Mouse (Mus musculus): Measurements from ENCODE around the gene Rnaseh1. TPM values are rescaled to one million over a fixed set of nuclear protein-coding genes. Genes with fewer than 3 reads are reported as not detected.
A peak's percentile ranks its signal among the peaks of the same experiment; 100 is the strongest.

Gene Rnaseh1
- 27.5 and 31.6 TPM in 2 replicates for polyA plus RNA-seq (2014; fragmentation: Nextera tagmentation; extraction: Ambion mirVana)

DNA sequence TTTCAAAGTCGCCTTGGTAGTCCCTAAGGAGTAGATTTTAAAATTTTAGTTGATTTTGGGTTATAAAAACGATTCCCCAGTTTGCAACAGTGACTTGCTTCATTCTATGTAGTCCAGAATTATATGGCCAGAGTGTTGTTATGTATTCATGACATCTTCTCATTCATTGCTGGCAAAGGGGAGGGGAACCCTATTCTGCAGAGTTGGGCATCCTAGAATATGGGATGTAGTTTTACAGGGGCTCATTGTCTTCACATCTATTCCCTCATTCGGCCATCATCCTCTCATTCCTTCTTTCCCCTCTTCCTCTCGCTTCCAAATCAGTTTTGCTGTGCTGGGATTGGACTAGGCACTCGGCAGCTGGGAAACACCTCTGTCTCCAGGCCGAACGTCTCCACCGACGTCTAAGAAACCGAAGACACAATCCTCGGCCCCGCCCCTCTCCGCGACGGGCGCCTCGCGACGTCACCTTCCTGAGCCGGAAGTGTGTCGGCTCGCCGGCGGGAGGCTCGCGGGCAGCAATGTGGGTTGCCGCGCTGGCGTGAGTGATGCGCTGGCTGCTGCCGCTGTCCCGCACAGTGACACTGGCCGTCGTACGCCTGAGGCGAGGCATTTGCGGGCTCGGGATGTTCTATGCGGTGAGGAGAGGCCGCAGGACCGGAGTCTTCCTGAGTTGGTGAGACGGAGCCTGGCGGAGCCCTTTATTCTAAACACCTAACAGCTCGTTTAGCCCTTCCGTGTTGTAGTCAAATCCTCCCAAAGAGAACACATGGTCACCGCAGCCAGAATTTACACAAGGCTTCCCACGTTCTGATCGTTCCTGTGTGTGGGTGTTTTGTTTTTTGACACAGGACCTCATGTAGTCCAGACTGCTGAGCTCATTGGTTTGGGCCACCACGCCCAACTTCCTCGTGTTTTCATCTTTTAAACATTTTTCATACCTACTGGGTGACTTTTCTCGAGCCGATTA lies at the start of gene Rnaseh1:
TSS of gene Rnaseh1 (plus strand) at position 462 of the 970 bp plus-strand sequence.
- Histone ChIP-seq H3K4me3 (ENCODE audit: low read length) (peak within 1 kb of the TSS; percentile 87), H3K4me1 (ENCODE audit: control insufficient read depth, insufficient read depth, low read length) (peaks cover 9% of the 10 kb centered on the region), H3K9ac (ENCODE audit: low read depth, low read length) (peak within 1 kb of the TSS; percentile 75), H3K9me3 (ENCODE audit: control insufficient read depth, low read length) (no peaks in the 10 kb centered on the region), H3K27ac (ENCODE audit: low read depth, low read length) (peak within 1 kb of the TSS; percentile 37; the same call in 1 of the 2 replicates), H3K36me3 (ENCODE audit: control insufficient read depth, insufficient read depth, low read length) (peaks cover 22% of the 10 kb centered on the region; the same call in 1 of the 2 replicates), H3K4me2 (replicated peaks; ENCODE audit: low read depth, low read length) (peak within 1 kb of the TSS; percentile 85), H3K27me3 (ENCODE audit: control insufficient read depth, insufficient read depth, low read length) (no peaks in the 10 kb centered on the region)
- ATAC-seq (ENCODE audit: low FRiP score, low TSS enrichment) = peak; percentile 96
- 2% methylated on average over 52 of the region's 52 CpGs for WGBS

DNA sequence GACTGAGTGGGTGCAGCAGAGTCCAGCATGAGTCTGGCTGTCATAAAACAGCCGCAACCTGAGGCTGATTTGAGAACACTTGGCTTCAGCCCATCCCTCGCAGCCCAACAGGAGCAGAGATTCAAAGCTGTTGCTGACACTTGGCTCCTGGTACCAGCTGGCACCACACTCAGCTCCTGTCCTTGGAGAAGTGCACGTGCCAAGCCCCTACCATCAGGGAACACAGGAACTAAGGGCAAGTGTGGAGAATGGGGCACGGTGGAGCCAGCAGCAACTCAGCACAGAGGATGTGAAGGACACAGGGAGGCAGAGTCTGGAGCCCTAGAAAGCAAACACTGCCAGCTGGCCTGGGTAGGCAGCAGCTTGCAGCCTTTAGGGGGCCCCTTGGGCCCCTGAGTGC lies 47.1 kb upstream of the Rnaseh1 start:
- no peaks in the 10 kb centered on the region for H3K27me3 ChIP-seq (ENCODE audit: control insufficient read depth, insufficient read depth, low read length)
- no peaks in the 10 kb centered on the region for H3K4me1 ChIP-seq (ENCODE audit: control insufficient read depth, insufficient read depth, low read length)
- WGBS = 13% methylated on average over 4 of the region's 4 CpGs
- no peak overlapping the region for H3K4me2 ChIP-seq (replicated peaks; ENCODE audit: low read depth, low read length)
- no peaks in the 10 kb centered on the region for H3K36me3 ChIP-seq (ENCODE audit: control insufficient read depth, insufficient read depth, low read length)
- no peak for ATAC-seq (ENCODE audit: low FRiP score, low TSS enrichment)
- H3K27ac ChIP-seq (ENCODE audit: low read depth, low read length) = no peak overlapping the region
- no peaks in the 10 kb centered on the region for H3K9me3 ChIP-seq (ENCODE audit: control insufficient read depth, low read length)
- no peak overlapping the region for H3K4me3 ChIP-seq (ENCODE audit: low read length)
- no peak overlapping the region for H3K9ac ChIP-seq (ENCODE audit: low read depth, low read length)

DNA sequence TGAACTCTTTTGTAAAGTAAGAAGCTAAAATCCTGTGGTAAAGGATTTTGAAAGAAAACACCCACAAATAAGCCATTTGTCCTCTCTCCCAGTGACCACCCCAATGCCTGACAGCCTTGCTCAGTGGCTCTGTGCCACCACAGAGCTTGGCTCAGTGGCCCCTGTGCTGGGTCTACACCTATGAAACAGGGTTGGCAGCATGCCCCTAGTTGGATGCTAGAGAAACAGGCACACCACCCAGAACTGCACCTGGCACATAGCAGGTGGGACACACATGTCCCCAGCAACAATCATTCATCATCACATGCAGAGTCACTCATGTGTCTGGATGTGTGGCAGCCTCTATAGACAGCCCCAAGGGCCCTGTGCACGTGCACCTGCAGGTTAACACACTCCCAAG lies 45.9 kb upstream of the Rnaseh1 start:
- Histone ChIP-seq H3K4me1 (ENCODE audit: control insufficient read depth, insufficient read depth, low read length) (no peaks in the 10 kb centered on the region), H3K9ac (ENCODE audit: low read depth, low read length) (no peak overlapping the region), H3K4me3 (ENCODE audit: low read length) (no peak overlapping the region), H3K36me3 (ENCODE audit: control insufficient read depth, insufficient read depth, low read length) (no peaks in the 10 kb centered on the region), H3K27me3 (ENCODE audit: control insufficient read depth, insufficient read depth, low read length) (no peaks in the 10 kb centered on the region), H3K27ac (ENCODE audit: low read depth, low read length) (no peak overlapping the region), H3K4me2 (replicated peaks; ENCODE audit: low read depth, low read length) (no peak overlapping the region), H3K9me3 (ENCODE audit: control insufficient read depth, low read length) (no peaks in the 10 kb centered on the region)
- WGBS = 70% methylated on average over 1 of the region's 1 CpGs
- ATAC-seq (ENCODE audit: low FRiP score, low TSS enrichment) = no peak

DNA sequence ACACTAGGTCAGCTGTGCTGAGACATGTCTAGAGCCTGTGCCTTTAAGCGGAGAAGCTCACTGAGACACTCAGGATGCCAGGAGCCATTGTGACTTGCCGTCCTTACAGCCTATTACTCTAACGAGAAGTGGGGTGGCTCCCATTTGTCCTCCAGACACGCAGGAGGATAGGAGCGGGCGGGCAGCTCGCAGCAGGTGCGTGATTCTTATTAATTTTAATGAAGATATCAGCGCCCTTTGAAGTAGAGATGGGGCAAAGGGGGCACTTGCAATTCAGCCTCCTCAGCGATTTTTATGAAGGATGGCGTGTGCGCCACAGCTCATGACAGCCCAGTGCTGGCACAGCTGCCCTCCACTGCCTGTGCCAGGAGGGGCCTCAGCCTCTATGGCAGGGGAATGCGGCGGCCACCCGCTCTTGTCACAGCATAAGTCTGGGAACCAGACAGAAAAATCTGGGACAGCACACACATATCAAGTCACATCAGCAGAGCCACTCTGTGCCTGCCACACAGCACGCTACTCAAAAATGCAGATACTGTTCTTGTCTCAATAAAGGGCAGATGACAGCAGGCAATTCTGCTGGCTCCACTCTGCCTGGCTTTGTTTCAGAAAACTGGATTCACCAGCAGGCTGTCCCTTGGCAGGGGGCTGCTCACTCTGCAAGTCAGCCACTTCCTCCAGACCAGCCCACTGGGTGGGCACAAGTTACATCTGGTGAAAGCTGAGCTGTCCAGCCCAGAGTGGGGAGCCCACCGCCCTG lies 41.7 kb upstream of the Rnaseh1 start:
- Histone ChIP-seq H3K27ac (ENCODE audit: low read depth, low read length) (no peak overlapping the region), H3K4me3 (ENCODE audit: low read length) (no peak overlapping the region), H3K4me1 (ENCODE audit: control insufficient read depth, insufficient read depth, low read length) (no peaks in the 10 kb centered on the region), H3K9me3 (ENCODE audit: control insufficient read depth, low read length) (no peaks in the 10 kb centered on the region), H3K27me3 (ENCODE audit: control insufficient read depth, insufficient read depth, low read length) (no peaks in the 10 kb centered on the region; the same call in 1 of the 2 replicates), H3K9ac (ENCODE audit: low read depth, low read length) (no peak overlapping the region), H3K4me2 (replicated peaks; ENCODE audit: low read depth, low read length) (no peak overlapping the region), H3K36me3 (ENCODE audit: control insufficient read depth, insufficient read depth, low read length) (no peaks in the 10 kb centered on the region)
- WGBS = 59% methylated on average over 17 of the region's 17 CpGs
- no peak for ATAC-seq (ENCODE audit: low FRiP score, low TSS enrichment)

DNA sequence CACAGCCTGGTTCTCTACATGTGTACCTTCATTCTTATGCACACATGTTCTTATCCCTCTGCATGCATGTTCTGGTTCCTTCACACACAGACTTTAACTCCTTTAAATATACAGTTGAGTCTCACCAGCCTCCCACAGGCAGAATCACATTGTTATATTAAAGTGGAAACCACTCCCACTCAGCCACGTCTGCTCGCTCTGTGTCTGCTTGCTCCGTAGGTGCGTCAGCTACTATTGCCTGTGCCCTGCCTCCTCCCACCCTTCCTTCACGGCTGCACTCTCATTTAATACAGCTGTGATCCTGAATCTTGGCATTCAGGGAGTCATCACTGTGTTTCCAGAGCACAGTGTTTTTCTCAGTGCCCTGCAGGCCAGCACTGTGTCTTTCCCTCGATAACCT lies 37.0 kb upstream of the Rnaseh1 start:
- Histone ChIP-seq H3K4me2 (replicated peaks; ENCODE audit: low read depth, low read length) (no peak overlapping the region), H3K4me3 (ENCODE audit: low read length) (no peak overlapping the region), H3K27me3 (ENCODE audit: control insufficient read depth, insufficient read depth, low read length) (no peaks in the 10 kb centered on the region; the same call in 1 of the 2 replicates), H3K9ac (ENCODE audit: low read depth, low read length) (no peak overlapping the region), H3K27ac (ENCODE audit: low read depth, low read length) (no peak overlapping the region), H3K36me3 (ENCODE audit: control insufficient read depth, insufficient read depth, low read length) (no peaks in the 10 kb centered on the region), H3K4me1 (ENCODE audit: control insufficient read depth, insufficient read depth, low read length) (no peaks in the 10 kb centered on the region), H3K9me3 (ENCODE audit: control insufficient read depth, low read length) (no peaks in the 10 kb centered on the region)
- 36% methylated on average over 6 of the region's 6 CpGs for WGBS
- ATAC-seq (ENCODE audit: low FRiP score, low TSS enrichment) = no peak

DNA sequence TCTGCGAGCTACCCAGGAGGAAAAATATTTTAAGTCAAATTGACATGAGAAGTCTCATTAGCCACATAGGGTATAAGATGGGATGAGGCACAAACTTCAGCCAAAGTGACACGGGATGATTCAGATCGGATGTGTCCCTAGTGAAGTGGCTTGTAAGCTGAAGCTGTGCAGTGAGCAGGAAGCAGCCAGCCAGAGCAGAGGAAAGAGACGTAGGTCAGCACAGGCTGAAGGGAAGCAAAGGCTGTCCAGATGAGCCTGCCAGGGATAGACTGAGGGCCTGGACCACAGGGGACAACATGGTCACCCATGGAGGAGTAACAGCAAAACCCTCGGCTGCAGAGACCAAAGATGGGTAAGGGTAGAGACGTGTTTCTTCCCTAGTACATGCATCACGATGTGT lies 35.0 kb upstream of the Rnaseh1 start:
- no peak overlapping the region for H3K4me2 ChIP-seq (replicated peaks; ENCODE audit: low read depth, low read length)
- no peaks in the 10 kb centered on the region for H3K36me3 ChIP-seq (ENCODE audit: control insufficient read depth, insufficient read depth, low read length)
- ATAC-seq (ENCODE audit: low FRiP score, low TSS enrichment) = no peak
- H3K9me3 ChIP-seq (ENCODE audit: control insufficient read depth, low read length) = no peaks in the 10 kb centered on the region
- no peaks in the 10 kb centered on the region for H3K4me1 ChIP-seq (ENCODE audit: control insufficient read depth, insufficient read depth, low read length)
- no peak overlapping the region for H3K27ac ChIP-seq (ENCODE audit: low read depth, low read length)
- no peak overlapping the region for H3K9ac ChIP-seq (ENCODE audit: low read depth, low read length)
- H3K27me3 ChIP-seq (ENCODE audit: control insufficient read depth, insufficient read depth, low read length) = no peaks in the 10 kb centered on the region; the same call in 1 of the 2 replicates
- H3K4me3 ChIP-seq (ENCODE audit: low read length) = no peak overlapping the region
- 73% methylated on average over 7 of the region's 7 CpGs for WGBS

DNA sequence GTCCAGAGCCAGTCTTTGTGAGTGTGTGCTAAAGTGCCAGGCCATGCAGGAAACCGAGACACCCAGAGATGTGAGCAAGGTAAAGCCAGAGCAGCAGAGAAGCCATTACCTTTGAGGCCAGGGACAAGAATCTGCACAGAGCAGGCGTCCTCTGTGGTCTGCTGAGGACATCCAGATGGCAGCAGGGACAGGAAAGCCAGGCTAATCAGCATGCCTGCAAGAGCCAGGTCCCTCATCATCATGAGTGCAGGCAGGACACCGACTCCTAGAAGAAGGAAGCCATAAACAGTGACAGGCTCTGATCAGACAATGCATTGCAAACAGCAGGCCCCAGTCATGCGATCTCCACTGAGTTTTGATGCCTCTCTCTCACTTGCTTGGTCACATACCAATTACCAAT lies 32.1 kb upstream of the Rnaseh1 start:
- Histone ChIP-seq H3K4me1 (ENCODE audit: control insufficient read depth, insufficient read depth, low read length) (peaks cover 7% of the 10 kb centered on the region; the same call in 1 of the 2 replicates), H3K4me2 (replicated peaks; ENCODE audit: low read depth, low read length) (no peak overlapping the region), H3K27ac (ENCODE audit: low read depth, low read length) (no peak overlapping the region), H3K9ac (ENCODE audit: low read depth, low read length) (no peak overlapping the region), H3K9me3 (ENCODE audit: control insufficient read depth, low read length) (no peaks in the 10 kb centered on the region), H3K36me3 (ENCODE audit: control insufficient read depth, insufficient read depth, low read length) (no peaks in the 10 kb centered on the region), H3K4me3 (ENCODE audit: low read length) (no peak overlapping the region), H3K27me3 (ENCODE audit: control insufficient read depth, insufficient read depth, low read length) (no peaks in the 10 kb centered on the region; the same call in 1 of the 2 replicates)
- 52% methylated on average over 4 of the region's 4 CpGs for WGBS
- ATAC-seq (ENCODE audit: low FRiP score, low TSS enrichment) = no peak

DNA sequence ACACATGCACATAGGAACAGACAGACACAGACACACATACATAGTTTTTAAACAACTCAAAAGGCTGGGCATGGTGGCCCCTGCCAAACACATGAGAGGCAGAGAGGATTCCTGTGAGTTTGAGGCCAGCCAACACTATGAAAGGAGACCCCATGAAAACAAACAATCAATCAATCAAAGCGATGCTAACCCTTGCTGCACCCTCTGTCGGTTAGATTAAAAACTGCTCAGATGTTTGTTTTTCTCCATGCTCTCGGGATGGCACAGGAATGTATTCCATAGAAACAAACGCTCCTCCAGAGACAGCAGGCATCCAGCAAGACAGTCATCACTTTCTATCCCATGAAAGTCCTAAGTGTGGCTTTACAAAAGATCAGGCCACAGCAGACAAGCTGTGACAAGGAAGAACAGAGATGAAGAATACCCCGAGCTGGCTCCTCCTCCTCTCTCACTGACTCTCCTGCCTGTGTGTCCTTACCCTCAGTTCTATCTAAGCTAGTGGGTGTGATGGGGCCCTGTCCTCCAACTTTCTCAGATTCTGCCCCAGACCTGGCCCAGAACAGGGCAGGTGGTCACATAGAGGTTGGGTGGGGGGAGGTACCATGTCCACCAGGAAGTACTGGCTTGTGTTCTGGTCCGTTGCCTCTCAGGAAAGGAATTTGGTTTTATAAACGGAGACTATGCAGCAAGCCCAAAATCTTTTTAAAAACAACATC lies 27.8 kb upstream of the Rnaseh1 start:
- Histone ChIP-seq H3K36me3 (ENCODE audit: control insufficient read depth, insufficient read depth, low read length) (no peaks in the 10 kb centered on the region), H3K4me2 (replicated peaks; ENCODE audit: low read depth, low read length) (no peak overlapping the region; the same call in 1 of the 2 replicates), H3K9me3 (ENCODE audit: control insufficient read depth, low read length) (no peaks in the 10 kb centered on the region), H3K4me3 (ENCODE audit: low read length) (no peak overlapping the region), H3K9ac (ENCODE audit: low read depth, low read length) (no peak overlapping the region), H3K4me1 (ENCODE audit: control insufficient read depth, insufficient read depth, low read length) (peaks cover 7% of the 10 kb centered on the region; the same call in 1 of the 2 replicates), H3K27me3 (ENCODE audit: control insufficient read depth, insufficient read depth, low read length) (no peaks in the 10 kb centered on the region), H3K27ac (ENCODE audit: low read depth, low read length) (no peak overlapping the region)
- 13% methylated on average over 7 of the region's 7 CpGs for WGBS
- peak; percentile 44 for ATAC-seq (ENCODE audit: low FRiP score, low TSS enrichment)
